Mouse (Mus musculus): ENCODE results near the gene Mrpl38.
"Not testable (repeated sequence)": the region's sequence is repeated elsewhere in the genome, so short reads cannot be mapped to it uniquely, and the experiment has no call there.

Gene Mrpl38

DNA sequence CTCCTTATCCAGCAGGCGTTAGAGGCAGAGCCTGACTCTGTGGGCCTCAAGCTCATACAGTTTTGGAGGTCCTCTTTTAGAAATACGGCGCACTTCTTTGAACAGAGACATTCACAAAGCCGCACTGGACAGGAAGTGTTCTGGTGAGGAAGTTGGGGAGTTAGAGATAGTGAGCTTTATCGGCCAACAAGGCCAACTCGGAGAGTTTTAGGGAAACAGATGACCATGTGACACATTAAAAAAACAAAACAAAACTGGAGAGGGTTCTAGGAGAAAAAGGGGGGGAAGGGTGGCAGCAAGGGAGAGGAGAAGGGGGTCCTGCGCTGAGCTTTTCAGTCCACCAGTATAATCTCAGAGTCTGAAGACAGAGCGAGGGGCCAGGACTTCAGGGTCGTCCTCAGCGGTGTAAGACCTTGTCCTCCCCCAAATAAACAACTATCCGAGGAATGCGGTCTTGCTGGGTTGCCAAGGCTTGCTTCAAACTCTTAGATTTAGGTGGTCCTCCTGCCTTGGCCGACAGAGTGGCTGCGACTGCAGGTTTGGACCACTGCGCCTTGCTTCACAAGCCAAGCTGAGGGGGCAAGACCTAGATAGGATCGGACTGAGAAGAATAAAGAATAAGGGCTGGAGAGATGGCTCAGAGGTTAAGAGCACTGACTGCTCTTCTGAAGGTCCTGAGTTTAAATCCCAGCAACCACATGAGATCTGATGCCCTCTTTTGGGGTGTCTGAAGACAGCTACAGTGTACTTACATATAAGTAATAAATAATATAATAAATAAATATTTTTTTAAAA lies 44.7 kb downstream of the Mrpl38 start:
- no peak for DNase-seq (ENCODE audit: extremely low spot score)

DNA sequence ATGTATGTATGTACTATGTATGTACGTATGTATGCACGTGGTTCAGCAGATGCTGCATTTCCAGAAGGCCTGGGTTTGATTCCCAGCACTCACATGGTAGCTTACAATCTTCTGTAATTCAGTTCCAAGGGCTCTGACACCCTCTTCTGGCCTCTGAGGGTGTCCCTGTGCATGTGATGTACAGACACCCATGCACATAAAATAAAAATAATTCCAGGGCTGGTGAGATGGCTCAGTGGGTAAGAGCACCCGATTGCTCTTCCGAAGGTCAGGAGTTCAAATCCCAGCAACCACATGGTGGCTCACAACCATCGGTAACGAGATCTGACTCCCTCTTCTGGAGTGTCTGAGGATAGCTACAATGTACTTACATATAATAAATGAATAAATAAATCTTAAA lies 45.7 kb downstream of the Mrpl38 start:
- not testable (repeated sequence) for DNase-seq (ENCODE audit: extremely low spot score)

GRCm38 (mm10) chr11:116091591-116091990 lies 47.1 kb downstream of the Mrpl38 start:
- DNase-seq (ENCODE audit: extremely low spot score): no peak

DNA sequence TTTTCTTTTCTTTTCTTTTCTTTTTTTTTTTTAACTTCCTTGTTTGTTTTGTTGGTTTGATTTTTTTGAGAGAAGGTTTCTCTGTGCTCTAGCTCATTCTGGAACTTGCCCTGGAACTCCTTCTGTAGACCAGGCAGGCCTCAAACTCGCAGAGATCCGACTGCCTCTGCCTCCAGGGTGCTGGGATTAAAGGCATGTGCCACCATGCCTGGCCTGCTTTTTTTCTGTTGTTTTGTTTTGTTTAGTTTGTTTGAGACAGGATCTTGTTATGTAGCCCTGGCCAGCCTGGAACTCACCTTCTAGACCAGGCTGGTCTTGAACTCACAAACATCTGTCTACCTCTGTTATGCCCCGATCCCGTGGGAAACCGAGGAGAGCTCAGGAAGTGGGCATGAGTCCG lies 49.1 kb downstream of the Mrpl38 start:
- no peak for DNase-seq (ENCODE audit: extremely low spot score)

GRCm38 (mm10) chr11:116088741-116089394 lies 49.8 kb downstream of the Mrpl38 start:
- DNase-seq (ENCODE audit: extremely low spot score): no peak

GRCm38 (mm10) chr11:116088188-116088587 lies 50.5 kb downstream of the Mrpl38 start:
- no peak for DNase-seq (ENCODE audit: extremely low spot score)

GRCm38 (mm10) chr11:116087194-116088130 lies 51.2 kb downstream of the Mrpl38 start:
- DNase-seq (ENCODE audit: extremely low spot score): peak; percentile 87

DNA sequence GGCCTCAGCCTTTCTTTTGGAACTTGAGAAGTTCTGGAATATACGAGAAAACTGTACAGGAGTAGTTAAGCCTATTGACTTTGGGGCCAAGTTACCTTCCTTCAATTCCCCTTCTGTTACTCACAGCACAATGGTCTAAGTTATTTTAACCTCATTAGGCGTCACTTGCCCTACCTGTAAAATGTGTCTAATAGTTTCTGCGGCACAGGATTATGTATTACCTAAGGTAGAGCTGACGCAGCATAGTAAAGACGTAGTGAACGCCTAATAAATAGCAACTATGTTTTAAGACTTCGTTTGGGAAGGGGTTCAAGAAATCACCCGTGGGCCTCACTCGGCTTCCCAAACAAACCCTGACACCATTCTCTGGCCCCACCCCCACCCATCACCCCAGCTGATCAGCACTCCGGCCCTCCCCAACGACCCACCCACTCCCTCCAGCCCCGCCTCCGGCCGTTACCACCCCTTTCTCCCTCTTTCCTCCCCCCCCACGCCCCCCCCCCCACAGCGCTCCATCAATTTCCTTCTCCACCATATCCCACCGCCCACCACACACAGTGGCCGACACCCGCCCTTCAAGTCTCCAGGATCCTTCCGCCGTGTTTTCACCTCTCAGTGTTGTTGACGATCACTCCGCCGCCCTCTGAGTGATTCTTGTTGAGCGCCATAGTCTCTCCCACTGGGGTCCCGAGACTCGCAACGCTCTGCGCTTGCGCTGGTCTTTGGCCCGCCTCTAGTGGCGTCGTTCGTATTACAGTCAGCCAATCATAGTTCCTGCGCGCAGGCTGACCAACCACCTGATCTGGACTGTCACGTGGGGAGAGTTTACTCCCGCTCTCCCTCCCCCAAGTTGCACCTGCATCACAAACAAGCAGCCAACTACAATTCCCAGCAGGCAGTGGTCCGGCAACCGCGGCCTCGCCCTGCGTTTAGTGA lies 52.1 kb downstream of the Mrpl38 start, which contains the start of gene Wbp2:
Gene Wbp2 (minus strand): TSS at position 738 of the 936 bp plus-strand sequence.
- peak; percentile 96 for DNase-seq (ENCODE audit: extremely low spot score)

DNA sequence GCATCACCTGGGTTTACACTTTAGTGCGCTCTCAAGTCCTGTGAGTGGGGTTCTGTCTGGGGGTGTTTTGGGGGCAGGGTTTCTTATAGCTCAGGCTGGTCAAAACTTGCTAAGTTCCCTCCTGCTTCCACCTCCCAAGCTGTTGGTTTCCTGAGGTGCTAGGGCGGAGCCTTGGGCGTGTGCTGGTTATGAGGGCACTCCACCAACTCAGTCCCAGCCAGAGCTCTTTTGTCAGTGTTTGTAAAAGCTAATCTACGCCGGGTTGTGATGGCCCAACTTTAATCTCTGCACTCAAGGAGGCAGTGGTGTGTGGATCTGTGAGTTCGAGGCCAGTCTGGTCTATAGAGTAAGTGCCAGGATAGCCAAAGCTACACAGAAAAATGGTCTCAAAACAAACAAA lies 54.5 kb downstream of the Mrpl38 start:
- no peak for DNase-seq (ENCODE audit: extremely low spot score)

DNA sequence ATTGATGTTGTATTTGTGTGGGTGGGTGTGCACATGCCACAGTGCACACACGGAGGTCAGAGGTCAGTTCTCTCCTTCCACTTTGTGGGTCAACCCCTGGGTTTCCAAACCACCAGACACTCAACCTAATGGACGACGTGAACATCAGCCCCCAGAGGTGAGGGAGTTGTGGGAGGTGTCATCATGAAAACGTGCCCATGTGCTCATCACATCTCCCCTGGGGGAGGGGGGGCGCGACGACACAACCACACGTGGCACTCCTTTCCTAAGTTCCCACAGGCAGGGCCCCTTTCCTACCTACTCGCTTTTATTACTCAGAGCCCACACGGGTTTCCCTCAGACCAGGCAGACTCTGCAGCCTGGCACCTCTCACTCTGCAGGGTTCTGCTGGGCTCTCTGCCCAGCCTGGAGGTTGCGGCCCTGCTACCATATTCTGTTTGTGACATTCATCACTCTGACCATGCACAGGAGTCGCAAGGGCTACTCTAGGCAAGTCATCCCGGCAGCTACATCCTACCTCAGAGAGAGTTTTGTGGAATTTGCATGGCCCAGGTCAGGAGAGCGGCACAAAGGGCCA lies 55.5 kb downstream of the Mrpl38 start:
- no peak for DNase-seq (ENCODE audit: extremely low spot score)

All from embryo, embryonic 9.5 days (tissue).